ENCODE assay signal across 26 mouse cellular contexts in genomic region chr12:71997364-71997763, GRCm38 (mm10).
A peak's percentile ranks its signal among the peaks of the same experiment; 100 is the strongest.
DNase-seq lines count a peak whose midpoint lies in the region; ATAC-seq and TF ChIP-seq lines count a peak whose summit lies in the region.
"Had no signal": no experiment of that assay in that cellular context is flagged by ENCODE, and none has a peak within 500 bp of the region (broad histone marks: within the 10 kb centered on the region; RNA-seq: fewer than 3 reads in every experiment).

No protein-coding gene starts in this region.

- DNase-seq in heart, postnatal 25 days (ENCODE audit: low spot score), result no peak
- peak; percentile 81 for DNase-seq in kidney, adult 2 months
- no peak for DNase-seq in kidney, postnatal 10 days
- peak; percentile 28 for DNase-seq in midbrain, embryonic 11.5 days (ENCODE audit: low spot score, missing footprints)
- DNase-seq in midbrain, embryonic 14.5 days, result no peak
- DNase-seq: adrenal gland, postnatal 25 days; cerebellum, adult 8-10 months; cerebellum, postnatal 36 days; embryo, embryonic 11 days; layer of hippocampus, postnatal 36 days; liver, embryonic 13.5 days; lung, embryonic 14.5 days; right cerebral cortex, postnatal 14 days; spleen, adult 18-20 months; thymus, postnatal 14 days had no signal

- WGBS in heart, embryonic 12.5 days, result 66% methylated on average over 4 of the region's 4 CpGs
- WGBS in kidney, adult 2 months, result 45% methylated on average over 4 of the region's 4 CpGs
- 82% methylated on average over 4 of the region's 4 CpGs for WGBS in midbrain, embryonic 11.5 days
- 76% methylated on average over 4 of the region's 4 CpGs for WGBS in midbrain, embryonic 14.5 days

- H3K9ac ChIP-seq in heart, embryonic 12.5 days, result no peak overlapping the region
- H3K9ac ChIP-seq in midbrain, embryonic 11.5 days (ENCODE audit: low read length), result no peak overlapping the region
- no peak overlapping the region for H3K9ac ChIP-seq in midbrain, embryonic 14.5 days (replicated peaks; ENCODE audit: low read length)
- H3K9ac ChIP-seq: embryonic facial prominence, embryonic 13.5 days; forebrain, embryonic 13.5 days; liver, embryonic 13.5 days; lung, embryonic 14.5 days; midbrain, embryonic 15.5 days; neural tube, embryonic 12.5 days had no signal

- ATAC-seq in heart, embryonic 12.5 days (ENCODE audit: insufficient number of reproducible peaks, low FRiP score), result no peak
- no peak for ATAC-seq in midbrain, embryonic 11.5 days (ENCODE audit: low FRiP score)
- no peak for ATAC-seq in midbrain, embryonic 14.5 days (ENCODE audit: low FRiP score, low TSS enrichment)
- ATAC-seq in megakaryocyte progenitor cell, adult 5-6 weeks (replicated peaks; ENCODE audit: poor library complexity), result no peak
- ATAC-seq: forebrain, embryonic 13.5 days; hindbrain, postnatal 0 days; intestine, embryonic 16.5 days; midbrain, embryonic 15.5 days had no signal

- H3K27me3 ChIP-seq in heart, embryonic 12.5 days (replicated peaks), result no peaks in the 10 kb centered on the region
- no peaks in the 10 kb centered on the region for H3K27me3 ChIP-seq in kidney, adult 2 months (replicated peaks; ENCODE audit: control insufficient read depth, insufficient read depth, low read length)
- no peaks in the 10 kb centered on the region for H3K27me3 ChIP-seq in midbrain, embryonic 11.5 days (ENCODE audit: control insufficient read depth, insufficient read depth, low read length)
- H3K27me3 ChIP-seq in midbrain, embryonic 14.5 days (ENCODE audit: control insufficient read depth, insufficient read depth, low read length), result no peaks in the 10 kb centered on the region
- H3K27me3 ChIP-seq: embryonic facial prominence, embryonic 13.5 days; forebrain, embryonic 13.5 days; liver, embryonic 13.5 days; megakaryocyte, embryonic 14.5 days; midbrain, embryonic 15.5 days; neural tube, embryonic 12.5 days had no signal

- peak overlapping the region; percentile 89 for H3K27ac ChIP-seq in heart, embryonic 12.5 days (ENCODE audit: poor library complexity, severe bottlenecking)
- no peak overlapping the region for H3K27ac ChIP-seq in kidney, adult 2 months (ENCODE audit: insufficient read depth, low read depth, low read length)
- H3K27ac ChIP-seq in midbrain, embryonic 11.5 days (ENCODE audit: low read depth, low read length), result no peak overlapping the region
- H3K27ac ChIP-seq in midbrain, embryonic 14.5 days (replicated peaks; ENCODE audit: low read depth, low read length), result no peak overlapping the region
- H3K27ac ChIP-seq: embryonic facial prominence, embryonic 13.5 days; forebrain, embryonic 13.5 days; hindbrain, postnatal 0 days; liver, embryonic 13.5 days; midbrain, embryonic 15.5 days; neural tube, embryonic 12.5 days had no signal

- H3K4me1 ChIP-seq in heart, embryonic 12.5 days (replicated peaks), result peaks cover 44% of the 10 kb centered on the region
- peaks cover 9% of the 10 kb centered on the region; the same call in 1 of the 2 replicates for H3K4me1 ChIP-seq in kidney, adult 2 months (ENCODE audit: control insufficient read depth, insufficient read depth, low read length)
- no peaks in the 10 kb centered on the region for H3K4me1 ChIP-seq in midbrain, embryonic 11.5 days (ENCODE audit: control insufficient read depth, insufficient read depth, low read length)
- H3K4me1 ChIP-seq in midbrain, embryonic 14.5 days (ENCODE audit: control insufficient read depth, insufficient read depth, low read length), result no peaks in the 10 kb centered on the region
- H3K4me1 ChIP-seq: embryonic facial prominence, embryonic 13.5 days; forebrain, embryonic 13.5 days; midbrain, embryonic 15.5 days; neural tube, embryonic 12.5 days had no signal

- H3K4me3 ChIP-seq in heart, embryonic 12.5 days, result no peak overlapping the region
- no peak overlapping the region for H3K4me3 ChIP-seq in kidney, adult 2 months (ENCODE audit: insufficient read depth, low read depth, low read length)
- no peak overlapping the region for H3K4me3 ChIP-seq in midbrain, embryonic 11.5 days (ENCODE audit: low read depth, low read length)
- no peak overlapping the region for H3K4me3 ChIP-seq in midbrain, embryonic 14.5 days (replicated peaks; ENCODE audit: low read depth, low read length)
- H3K4me3 ChIP-seq: embryonic facial prominence, embryonic 13.5 days; erythroblast, embryonic 14.5 days; forebrain, embryonic 13.5 days; layer of hippocampus, adult 2 months; liver, embryonic 13.5 days; megakaryocyte, embryonic 14.5 days; midbrain, embryonic 15.5 days; neural tube, embryonic 12.5 days had no signal

- H3K9me3 ChIP-seq in heart, embryonic 12.5 days (replicated peaks), result no peaks in the 10 kb centered on the region
- H3K9me3 ChIP-seq in midbrain, embryonic 11.5 days (ENCODE audit: control insufficient read depth, low read length), result no peaks in the 10 kb centered on the region
- no peaks in the 10 kb centered on the region for H3K9me3 ChIP-seq in midbrain, embryonic 14.5 days (ENCODE audit: control insufficient read depth, low read length)
- H3K9me3 ChIP-seq: embryonic facial prominence, embryonic 13.5 days; forebrain, embryonic 13.5 days; liver, embryonic 13.5 days; midbrain, embryonic 15.5 days; neural tube, embryonic 12.5 days had no signal

- H3K4me2 ChIP-seq in heart, embryonic 12.5 days, result no peak overlapping the region
- no peak overlapping the region for H3K4me2 ChIP-seq in midbrain, embryonic 11.5 days
- no peak overlapping the region for H3K4me2 ChIP-seq in midbrain, embryonic 14.5 days (ENCODE audit: low read length)
- H3K4me2 ChIP-seq: embryonic facial prominence, embryonic 13.5 days; forebrain, embryonic 13.5 days; liver, embryonic 13.5 days; lung, embryonic 14.5 days; midbrain, embryonic 15.5 days; neural tube, embryonic 12.5 days had no signal

- no peak for TF ChIP-seq CTCF in kidney, adult 2 months (conservative IDR thresholded peaks at IDR 0.05; ENCODE audit: insufficient read depth, insufficient read length, low read depth, low read length)

- no peak for TF ChIP-seq POLR2A in kidney, adult 2 months (IDR thresholded peaks at IDR 0.05; ENCODE audit: low read depth, low read length)

- peaks cover 26% of the 10 kb centered on the region for H3K36me3 ChIP-seq in heart, embryonic 12.5 days
- H3K36me3 ChIP-seq in kidney, adult 2 months (ENCODE audit: control insufficient read depth, insufficient read depth, low read length), result no peaks in the 10 kb centered on the region
- peaks cover 4% of the 10 kb centered on the region; the same call in 1 of the 2 replicates for H3K36me3 ChIP-seq in midbrain, embryonic 11.5 days (ENCODE audit: control insufficient read depth, insufficient read depth, low read length)
- H3K36me3 ChIP-seq in midbrain, embryonic 14.5 days (ENCODE audit: control insufficient read depth, insufficient read depth, low read length), result peaks cover 22% of the 10 kb centered on the region

- intact Hi-C loops in heart, postnatal 25 days (cut with DNase I), result no loop called here

Comparison
In these comparisons a context has a peak if more than half of its experiments do, and no peak if none do; other contexts are left out.
1. DNase-seq: peak in kidney, adult 2 months (single experiment) and midbrain, embryonic 11.5 days (single experiment); none in heart, postnatal 25 days (single experiment), kidney, postnatal 10 days (single experiment) and midbrain, embryonic 14.5 days (single experiment).